Mouse (Mus musculus): ENCODE measurements around the gene Cad.

- TF ChIP-seq GATA1 (IDR thresholded peaks at IDR 0.05; ENCODE audit: low read depth, low read length) = no peak
- TF ChIP-seq POLR2A (IDR thresholded peaks at IDR 0.05; ENCODE audit: control insufficient read depth in 1 of 2, insufficient read depth in 1 of 2, low read depth in 1 of 2, low read length in 2 of 2, poor library complexity in 1 of 2) = peak; percentile 92 to 96
- TF ChIP-seq TAL1 (IDR thresholded peaks at IDR 0.05; ENCODE audit: low read length) = no peak
These were observed 6.5 kb upstream of the Cad start, which contains the start of gene Atraid for GRCm38 (mm10) chr5:31047848-31048762.
